Mouse (Mus musculus): ENCODE measurements around the gene Lmln.
"Not testable (repeated sequence)": the region's sequence is repeated elsewhere in the genome, so short reads cannot be mapped to it uniquely, and the experiment has no call there.

The Lmln gene

DNA sequence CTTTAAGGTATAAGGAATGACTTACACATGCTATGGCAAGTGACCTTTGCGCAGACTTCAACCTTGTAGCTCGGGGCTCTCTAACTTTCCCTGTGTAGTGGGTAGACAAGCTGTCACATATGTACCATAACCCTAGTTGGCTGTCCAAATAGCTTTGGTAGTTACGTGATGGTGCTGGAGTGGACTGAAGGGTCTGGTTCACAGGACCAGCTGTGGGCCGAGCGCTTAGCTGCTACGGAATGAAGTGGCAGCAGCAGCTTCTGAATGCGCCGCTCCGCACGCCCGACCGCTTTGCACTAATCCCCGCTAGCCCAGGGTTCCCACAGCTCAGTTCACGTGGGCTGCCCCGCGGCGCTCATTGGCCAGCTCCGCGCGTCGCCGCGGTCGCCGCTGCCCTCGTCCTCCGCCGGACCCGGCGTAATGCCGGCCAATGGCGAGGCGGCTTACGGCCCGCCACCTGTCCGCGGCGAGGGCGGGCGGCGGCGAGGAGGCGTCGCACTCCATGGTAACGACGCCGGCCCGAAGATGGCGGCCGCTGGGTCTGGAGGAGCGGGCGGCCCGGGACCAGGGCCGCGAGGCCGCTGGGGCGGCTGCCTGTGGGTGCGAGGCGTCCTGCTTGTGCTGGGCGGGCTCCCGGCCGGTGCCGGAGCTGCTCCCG, at the start of gene Lmln:
Gene Lmln (plus strand): TSS at position 498 of the 658 bp plus-strand sequence.
- peak; percentile 92 for DNase-seq

DNA sequence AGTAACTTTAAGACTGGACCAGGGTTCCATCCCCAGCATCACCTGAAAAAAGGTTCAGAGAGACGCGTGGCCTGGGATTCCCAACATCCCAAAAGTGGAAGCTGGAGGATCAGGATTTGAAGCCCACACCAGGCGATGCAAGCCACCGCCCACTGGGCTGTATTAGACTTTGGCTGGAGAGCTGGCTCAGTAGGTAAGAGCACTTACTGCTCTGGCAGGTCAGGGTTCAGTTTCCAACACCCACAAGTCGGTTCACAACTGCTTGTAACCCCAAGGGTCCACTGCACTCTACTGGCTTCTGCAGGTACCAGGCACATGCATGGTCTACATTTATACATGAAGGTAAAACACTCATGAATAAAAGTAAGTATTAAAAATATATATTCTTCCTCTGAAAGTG, 48.5 kb upstream of the Lmln start:
- DNase-seq, result peak; percentile 49

DNA sequence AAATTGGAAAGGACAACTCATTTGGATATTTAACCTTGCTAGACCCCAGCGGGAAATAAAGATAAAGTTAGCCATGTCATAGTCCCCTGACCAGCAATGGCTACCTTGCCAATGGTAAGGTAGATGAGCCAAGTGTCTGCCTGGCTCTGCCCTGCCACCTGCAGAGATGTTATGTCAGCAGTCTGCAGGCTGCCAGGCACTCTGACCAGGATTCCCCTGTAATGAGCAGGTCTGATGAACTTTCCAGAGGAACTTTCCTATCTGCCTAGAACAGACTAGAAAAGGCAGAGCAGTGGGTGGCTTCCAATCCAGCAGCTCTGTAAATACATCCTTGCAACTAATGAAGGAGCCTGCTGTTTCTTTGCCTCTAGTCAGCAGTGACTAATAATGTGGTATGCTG, 47.4 kb upstream of the Lmln start:
- DNase-seq, result peak; percentile 63

DNA sequence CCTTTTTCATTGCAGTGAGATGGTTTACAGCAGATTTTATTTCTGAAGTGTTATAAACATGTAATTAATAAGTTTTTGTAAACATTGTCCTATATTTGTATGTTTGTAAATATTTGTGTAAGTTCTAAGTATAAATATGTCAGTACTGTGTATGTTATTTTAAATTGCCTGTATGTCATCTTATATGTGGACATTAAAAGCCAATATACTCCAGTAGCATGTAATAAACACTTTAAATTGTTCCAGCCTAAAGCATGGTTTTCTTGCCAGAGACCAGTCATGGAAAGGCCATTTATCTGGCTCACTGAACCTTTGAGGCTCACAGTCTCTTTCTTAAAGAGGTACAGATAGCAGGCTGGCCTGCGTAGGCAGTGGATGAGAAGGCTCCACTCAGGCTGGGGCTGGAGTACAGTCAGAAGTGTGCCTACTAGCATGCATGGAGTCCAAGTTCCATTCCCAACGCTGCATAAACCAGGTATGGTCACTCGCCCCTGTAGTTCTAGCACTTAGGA, 46.9 kb upstream of the Lmln start:
- DNase-seq, result no peak

DNA sequence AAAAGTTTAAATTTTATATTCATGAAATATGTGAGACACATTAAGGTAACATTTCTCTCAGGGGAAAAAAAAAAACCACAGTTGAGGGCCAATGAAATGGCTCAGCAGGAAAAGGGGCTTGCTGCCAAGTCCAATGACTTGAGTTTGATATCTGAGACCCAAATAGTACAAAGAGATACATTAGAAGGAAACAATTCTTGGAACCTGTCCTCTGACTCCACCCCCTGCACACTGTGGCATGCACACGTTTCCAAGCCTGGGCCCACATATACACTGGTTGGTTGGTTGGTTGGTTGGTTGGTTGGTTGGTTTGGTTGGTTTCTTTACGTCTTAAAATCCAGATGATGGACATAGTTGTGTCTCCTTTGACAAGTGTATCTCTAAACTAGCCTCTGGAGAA, 46.3 kb upstream of the Lmln start:
- DNase-seq, result no peak

DNA sequence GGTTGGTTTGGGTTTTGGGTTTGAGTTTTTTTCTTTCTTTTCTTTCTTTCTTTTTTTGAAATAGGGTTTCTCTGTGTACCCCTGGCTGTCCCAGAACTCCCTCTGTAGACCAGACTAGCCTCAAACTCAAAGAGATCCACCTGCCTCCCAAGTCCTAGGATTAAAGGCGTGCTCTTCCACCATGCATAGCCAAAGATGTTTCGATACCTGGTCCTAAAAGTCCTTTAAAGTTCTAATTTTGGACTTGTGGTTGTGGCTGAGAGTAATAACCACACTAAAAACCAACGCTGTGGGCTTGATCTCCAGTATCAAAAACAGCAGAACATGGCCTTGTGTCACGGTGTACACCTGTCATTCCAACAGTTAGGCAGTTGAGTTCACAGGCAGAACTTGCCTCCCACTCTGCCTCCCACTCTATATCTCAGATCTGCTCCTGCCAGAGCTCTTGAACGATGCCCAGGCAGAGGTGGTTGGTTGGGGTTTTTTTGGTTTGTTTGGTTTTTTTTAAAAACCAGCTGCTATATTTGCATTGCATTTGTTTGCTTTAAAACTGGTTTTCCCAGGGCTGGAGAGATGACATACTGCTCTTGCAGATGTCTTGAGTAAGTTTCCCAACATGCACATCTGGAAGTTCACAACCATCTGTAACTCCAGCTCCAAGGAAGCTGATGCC, 44.5 kb upstream of the Lmln start:
- DNase-seq, result no peak

DNA sequence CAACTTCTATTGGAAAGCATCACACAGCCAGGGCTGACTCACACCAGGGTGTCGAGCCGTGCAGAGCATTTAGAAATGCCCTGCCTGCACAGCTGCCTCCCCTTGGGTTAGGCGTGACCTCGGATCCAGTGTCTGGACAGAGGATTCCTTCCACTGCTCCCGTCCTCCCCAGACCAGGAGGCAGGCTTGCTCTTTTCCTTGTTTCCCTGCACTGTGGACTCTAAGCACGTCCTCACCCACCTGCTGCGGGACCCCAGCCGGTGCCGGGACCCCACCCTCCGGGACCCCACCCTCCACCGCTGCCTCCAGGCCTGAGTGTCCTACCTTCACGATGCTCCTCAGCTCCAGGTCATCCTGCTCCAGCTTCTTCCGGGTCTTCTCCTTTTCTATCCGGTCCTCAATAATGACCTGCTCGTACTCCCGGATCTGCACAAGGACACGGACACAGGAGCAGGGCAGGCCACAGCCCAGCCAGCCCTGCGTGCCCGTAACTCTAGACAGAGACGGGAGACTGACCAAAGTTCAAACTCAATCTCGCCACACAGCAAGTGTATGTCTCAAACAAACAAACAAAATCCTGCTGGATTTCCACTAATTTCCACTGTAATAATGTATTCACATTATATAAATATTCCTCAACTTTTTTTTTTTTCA, 43.1 kb upstream of the Lmln start:
- DNase-seq, result peak; percentile 75

DNA sequence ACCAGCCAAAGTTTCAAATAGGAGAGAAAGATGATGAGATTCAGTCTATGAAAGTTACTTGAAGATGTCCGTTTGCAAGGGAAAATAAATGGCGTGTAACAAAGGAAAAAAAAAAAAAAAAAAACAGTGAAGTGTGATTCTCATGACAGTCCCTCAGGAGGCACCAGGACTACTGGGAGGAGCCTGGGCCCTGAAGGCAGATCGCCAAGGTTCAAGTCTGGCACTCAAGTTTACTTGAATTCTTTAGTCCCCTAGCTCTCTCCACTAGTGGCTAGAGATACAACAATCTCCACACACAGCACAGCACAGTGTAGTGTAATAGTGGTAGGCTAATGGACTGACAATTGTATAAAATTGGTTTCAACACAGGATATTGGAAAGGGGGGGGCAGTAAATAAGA, 40.9 kb upstream of the Lmln start:
- no peak for DNase-seq

DNA sequence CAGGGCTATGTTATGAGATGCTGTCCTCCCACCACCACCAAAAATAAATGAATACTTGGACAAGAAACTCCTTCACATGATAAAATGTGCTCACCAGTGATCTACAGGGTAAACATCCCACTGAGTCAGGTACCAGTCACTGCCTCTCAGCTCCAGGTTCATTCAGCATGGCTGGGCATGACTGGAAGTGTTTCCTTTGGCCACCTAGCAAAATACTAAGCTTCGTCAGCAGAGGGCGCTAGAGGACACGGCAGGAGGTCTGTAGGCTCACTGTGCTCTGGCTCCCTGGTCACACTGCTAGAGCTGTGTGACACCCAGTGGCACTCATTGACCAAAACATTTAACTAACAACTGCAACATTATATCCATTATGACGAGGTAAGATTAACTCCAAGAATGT, 38.6 kb upstream of the Lmln start:
- DNase-seq, result peak; percentile 79

DNA sequence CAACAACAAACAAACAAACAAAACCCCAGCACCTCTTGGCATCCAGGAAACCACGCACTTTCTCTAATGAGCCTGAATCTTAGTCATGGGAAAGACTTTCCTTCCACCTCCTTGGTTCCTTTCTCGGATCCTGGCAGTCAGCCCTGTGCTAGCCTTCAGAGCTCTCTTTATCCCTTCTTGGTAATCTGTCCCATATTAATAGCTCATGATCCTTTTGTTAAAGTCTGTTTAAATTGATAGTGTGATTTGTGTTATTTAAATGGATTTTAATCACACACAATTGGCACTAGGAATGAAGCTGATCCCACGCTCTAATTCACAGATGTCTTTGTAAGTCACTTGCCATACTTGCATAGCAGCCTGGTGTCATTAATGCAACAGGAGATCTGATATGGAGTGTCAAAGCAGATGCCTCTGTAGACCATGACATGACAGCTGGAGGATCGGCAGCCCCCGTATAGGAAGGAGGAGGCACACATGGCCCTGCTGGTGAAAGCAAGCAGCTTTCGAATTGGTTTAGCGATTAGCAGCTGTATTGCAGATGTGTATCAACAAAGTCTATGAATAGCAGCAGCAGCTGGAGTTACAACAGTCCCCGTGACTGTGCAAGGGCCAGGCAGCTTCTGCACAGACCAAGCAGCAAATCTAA, 37.7 kb upstream of the Lmln start:
- DNase-seq, result no peak

DNA sequence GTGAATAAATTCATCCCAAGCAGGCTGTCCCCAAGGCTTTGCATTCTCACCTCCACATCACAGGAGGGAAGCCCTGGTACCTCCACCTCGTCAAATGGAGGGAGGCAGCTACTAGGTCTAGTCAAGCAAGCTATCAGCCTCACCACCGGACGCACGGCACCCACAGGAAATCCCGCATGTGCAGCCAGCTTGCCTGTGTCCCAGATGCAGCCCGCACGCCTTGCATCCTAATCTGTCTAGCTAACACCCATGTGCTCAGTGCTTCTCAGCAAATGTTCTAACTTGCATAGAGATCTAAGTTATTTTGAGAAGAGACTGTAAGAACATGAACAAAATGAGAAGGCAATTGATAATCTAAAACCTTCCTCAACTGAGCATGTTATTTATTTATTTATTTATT, 36.0 kb upstream of the Lmln start:
- no peak for DNase-seq

DNA sequence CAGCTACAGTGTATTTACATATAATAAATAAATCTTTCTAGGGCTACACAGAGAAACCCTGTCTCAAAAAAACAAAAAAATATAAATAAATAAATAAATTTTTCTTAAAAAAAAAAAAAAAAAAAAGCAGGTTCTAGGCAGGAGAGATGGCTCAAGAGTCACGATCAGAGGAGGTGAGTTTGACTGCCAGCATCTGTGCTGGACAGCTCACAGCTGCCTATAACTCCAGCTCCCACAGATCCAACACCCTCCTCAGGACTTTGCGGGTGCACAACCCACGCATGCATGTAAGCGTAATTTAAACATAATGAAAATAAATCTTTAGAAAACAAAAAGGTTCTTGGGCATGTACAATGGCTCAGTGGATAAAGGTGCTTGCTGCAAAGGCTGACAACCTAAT, 26.3 kb upstream of the Lmln start:
- no peak for DNase-seq

DNA sequence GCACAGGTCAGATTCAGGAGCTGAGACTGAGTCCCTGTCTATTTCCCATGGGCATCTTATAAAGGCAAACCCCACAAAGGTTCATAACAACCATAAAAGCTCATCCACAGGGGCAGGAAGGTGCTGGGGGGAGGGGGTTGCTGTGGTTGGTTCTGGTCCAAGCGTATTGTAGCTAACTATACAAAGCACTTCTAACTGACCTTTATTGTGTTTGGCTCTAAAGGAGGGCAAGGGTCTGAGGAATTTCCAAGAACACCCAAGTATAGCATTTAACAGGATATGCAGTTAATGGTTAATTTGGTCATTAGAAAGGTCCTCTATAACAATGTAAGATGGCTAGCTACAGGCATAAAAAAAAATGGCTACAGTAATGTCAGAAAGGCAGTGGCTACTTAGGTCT, 19.6 kb upstream of the Lmln start:
- DNase-seq, result no peak

DNA sequence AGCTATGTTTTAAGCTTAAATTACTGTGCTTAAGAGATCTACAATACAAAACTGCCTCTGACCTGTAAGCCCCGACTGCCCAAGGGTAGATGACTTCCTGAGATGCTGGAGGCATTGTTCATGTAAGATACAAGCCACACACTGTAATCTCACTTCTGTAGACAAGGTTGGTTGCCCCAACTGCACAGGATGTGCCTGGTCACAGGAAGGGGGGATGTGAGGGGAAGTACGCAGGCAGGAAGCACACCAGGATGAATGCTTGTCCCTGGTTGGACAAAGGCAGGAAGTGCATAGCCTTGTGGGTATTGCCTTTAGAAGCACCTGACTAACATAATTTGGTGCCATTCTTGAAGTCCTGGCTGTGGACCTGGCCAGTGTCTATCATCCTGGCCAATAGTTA, 19.1 kb upstream of the Lmln start:
- no peak for DNase-seq

DNA sequence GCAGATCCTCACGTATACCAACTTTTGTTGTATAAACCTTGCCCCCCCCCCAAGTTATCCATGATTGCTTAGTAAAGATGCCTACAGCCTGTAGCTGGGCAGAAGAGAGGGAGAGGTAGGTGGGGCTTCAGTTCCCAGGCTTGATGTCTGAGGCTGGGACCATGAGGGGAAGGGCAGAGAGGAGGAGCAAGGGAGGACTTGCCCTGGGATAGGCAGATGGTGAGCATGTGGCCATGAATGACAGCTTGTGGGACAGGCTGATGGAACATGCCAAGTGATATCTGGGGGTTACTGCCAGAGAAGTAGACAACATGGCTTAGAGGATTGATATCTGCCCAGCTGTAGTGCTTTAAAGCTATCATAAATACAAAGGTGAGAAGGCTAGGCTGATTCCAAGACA, 14.3 kb upstream of the Lmln start:
- DNase-seq, result no peak

DNA sequence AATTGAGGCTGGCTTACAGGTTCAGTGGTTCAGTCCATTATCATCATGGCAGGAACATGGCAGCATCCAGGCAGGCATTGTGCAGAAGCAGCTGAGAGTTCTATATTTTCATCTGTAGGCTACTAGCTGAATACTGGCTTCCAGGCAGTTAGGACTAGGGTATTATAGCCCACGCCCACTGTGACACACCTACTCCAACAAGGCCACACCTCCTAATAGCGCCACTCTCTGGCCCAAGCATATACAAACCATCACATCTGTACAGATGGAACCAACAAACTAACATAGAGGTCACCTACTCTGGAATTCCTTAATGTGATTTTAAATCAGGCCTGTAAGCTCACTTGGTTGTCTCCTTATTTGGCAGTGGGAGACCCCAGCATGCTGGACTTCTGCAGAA, 13.6 kb upstream of the Lmln start:
- DNase-seq, result no peak

DNA sequence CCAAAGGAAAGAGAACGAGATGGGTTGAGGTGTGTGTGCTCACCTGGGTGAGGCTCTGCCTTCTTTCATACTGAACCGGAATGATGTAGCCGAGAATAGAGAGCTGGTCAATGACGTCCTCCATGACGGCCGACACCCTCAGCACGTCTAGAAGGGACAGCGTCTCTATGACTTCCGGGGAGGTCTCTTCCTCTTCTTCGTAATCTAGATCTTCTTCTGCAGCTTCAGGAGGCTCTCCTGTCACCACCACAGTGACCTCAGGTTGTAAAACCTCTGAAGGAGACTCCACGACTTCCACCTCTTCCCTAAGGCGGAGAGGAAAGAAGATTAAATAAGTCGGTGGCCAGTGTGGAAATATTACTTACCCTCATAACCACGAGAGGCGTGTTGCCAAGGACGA, 12.5 kb upstream of the Lmln start:
- DNase-seq, result no peak

DNA sequence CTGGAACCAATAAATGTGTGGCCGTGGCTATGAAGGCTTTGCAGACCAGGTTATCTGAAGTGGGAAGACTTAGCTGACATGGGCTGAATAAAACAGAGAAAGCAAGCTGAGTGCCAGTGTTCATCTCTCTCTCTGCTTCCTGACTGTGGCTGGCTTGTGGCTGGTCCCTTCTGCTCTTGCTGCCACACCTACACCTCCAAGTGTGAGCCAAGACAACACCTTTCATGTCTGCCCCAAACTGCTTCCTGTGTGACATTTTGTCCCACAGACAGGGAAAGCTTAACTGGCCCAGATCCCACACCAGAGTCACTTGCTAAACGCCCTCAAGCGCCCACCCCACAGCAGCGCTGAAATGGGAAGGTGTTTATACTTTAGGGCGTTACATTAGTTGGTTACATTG, 9.2 kb upstream of the Lmln start:
- DNase-seq, result no peak

DNA sequence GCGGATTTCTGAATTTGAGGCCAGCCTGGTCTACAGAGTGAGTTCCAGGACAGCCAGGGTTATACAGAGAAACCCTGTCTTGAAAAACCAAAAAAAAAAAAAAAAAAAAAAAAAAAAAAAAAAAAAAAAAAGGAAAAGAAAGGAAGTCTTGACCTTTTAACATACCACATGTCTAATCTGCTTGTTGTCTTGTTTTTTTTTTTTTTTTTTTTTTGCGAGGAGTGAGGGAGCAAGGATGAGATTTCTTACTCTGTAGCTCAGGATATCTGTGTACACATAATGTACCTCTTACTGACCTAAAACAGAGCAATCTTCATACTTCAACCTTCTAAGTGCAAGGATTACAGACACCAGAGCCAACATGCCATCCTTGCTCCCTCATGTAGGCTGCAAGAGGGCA, 7.4 kb upstream of the Lmln start:
- DNase-seq, result not testable (repeated sequence)

DNA sequence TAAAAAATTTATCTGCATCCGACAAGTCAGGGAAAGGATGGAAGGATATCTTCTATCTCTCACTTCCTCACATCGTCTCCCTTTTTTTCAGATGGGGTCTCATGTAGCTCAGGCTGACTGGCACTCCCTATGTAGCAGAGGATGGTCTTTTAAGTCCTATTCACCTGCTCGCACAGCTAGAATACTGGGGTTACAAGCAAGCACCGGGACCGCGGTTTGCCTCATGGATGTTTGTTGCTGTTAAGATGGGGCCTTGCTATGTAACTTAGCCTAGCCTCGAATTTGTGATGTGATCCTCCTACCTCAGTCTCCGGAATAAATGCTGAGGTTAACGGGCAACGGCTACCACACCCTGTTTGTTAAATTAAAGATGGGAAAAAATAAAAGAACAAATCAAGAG, 6.7 kb upstream of the Lmln start:
- peak; percentile 31 for DNase-seq

DNA sequence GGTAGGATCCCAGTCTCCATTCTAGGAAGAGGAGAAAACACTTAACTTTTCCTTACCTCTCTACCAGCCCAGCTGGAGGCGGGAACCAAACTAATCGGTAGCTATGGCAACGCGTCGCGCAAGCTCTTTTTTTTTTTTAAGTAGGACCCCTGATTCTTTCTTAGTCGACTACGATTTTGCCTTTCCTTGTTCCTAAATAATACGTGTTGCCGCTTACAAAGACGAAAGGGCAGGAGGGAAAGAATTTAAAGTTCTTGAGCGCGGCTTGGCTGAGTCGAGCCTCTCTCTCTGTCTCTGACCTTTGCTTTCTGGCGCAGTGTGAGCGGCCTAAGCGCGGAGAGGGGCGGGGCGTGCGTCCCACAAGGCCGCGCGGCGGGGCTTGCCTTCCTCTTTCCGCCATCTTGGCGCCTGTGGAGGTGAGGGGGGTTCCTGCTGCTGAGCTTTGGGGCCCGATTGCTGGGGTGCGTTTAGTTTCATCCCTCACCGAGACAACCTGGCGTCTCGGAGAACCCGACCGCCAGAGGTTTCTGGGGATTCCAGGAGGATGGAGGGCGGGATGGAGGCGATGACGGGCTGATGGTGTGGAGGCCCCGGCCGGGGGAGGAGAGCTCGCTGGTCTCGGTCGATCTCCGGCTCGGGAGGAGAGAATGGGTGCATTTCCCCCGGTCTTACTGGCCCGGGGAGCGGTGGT, 6.1 kb upstream of the Lmln start, which contains the start of the genes Iqcg and Rpl35a:
Gene Iqcg (minus strand): TSS at position 124 of the 691 bp plus-strand sequence.
Gene Rpl35a (plus strand): TSS at position 359 of the 691 bp plus-strand sequence.
- DNase-seq, result peak; percentile 89

DNA sequence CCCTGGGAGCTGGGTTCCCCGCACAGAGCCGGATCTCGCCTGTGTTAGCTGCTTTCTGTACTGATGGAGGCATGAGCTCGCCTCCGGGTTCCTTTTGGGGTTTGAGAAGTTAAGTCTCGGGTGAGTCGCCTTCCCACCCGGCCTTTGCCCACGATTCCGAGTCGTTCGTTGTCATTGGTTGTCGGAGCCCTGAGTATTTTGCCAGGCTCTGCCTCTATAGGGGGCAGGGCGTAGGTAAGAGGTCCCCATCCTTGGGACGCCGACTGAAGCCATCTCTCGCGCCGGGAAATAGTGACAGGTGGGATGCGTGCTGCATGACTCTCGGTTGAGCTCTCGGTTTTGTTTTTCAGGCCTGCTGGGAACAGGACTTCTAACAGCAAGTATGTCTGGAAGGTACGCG, 5.5 kb upstream of the Lmln start:
- no peak for DNase-seq

DNA sequence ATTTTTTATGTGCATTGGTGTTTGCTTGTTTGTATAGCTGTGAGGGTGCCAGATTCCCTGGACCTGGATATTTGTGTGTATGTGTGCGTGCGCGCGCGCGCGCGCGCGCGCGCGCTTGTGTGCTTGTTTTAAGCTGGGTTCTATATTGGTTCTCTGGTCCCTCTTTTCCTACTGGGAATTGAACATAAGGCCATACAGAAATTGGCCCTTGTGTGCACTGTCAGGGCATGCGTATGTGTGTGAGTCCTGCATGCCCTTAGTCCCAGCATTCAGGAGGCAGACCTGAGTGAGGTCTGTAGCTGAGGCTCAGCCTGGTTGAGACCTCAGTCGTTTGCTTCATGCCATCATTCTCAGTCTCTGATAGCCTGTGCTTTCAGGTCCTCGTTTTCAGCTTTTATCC, 4.3 kb upstream of the Lmln start:
- DNase-seq, result no peak
